Mouse (Mus musculus): ENCODE measurements around the gene Trim66. TPM values are rescaled to one million over a fixed set of nuclear protein-coding genes. Genes with fewer than 3 reads are reported as not detected.

Trim66 gene
- total RNA-seq (2023), result not detected in 2 replicates

DNA sequence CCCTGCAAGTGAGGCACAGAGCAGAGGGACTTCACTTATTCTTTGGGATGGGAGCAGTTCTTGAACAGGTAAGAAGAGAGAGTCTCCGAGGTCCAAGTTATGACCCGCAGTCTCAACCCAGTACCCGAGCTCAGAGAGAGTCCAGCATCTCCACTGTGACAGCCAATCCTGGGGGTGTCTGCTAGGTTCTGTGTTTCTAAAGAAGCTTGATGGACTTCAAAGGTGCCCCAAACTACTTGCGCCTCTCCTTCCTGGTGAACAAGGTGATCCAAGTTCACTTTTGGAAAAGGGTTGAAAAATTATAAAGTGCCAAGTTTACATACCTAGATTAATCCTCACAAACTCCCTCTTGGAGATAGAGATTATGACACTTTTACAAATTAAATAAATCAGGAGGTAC is at the start of gene Trim66:
TSS of gene Trim66 (minus strand) at position 101 of the 400 bp plus-strand sequence.

DNA sequence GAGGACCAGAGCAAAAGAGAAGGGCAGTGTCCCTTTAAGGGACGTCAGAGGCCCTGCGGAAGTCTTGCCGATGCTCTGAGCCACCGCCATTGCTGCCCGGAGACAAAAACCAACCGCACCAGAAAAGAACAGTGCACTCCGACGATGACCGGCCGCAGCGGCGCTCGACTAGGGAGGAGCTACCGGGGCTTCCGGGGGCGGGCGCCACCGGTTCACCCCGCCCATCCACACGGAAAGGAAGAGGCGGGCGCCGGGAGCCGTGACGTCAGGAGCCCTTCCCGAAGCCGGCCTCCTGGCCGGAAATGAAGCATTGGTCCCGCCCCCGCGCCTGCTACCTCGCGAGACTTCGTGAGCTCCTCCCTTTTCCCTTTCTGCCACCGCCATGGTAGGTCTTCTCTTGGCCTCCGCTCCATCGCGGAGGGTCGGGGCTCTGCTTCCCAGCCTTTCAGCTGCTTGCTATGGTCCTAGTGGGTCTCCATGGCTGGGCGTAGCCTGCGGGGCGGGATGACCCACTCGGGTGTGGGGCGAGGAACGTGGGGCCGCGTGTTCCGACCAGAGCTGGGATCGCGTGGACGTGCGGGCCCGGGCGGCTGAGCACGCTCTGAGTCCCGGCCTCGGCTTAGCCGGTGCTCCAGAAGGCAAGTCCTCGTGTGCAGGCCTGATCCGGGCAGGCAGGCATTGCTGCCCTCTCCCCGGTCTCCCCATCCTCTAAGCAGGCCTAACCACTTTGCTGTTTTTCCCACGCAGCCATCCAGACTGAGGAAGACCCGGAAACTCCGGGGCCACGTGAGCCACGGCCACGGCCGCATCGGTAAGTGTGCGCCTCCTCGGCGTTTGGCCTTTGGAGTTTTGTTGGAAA is 11.1 kb upstream of the Trim66 start, which contains the start of gene Rpl27a:
TSS of gene Rpl27a (plus strand) at position 310 of the 859 bp plus-strand sequence.

DNA sequence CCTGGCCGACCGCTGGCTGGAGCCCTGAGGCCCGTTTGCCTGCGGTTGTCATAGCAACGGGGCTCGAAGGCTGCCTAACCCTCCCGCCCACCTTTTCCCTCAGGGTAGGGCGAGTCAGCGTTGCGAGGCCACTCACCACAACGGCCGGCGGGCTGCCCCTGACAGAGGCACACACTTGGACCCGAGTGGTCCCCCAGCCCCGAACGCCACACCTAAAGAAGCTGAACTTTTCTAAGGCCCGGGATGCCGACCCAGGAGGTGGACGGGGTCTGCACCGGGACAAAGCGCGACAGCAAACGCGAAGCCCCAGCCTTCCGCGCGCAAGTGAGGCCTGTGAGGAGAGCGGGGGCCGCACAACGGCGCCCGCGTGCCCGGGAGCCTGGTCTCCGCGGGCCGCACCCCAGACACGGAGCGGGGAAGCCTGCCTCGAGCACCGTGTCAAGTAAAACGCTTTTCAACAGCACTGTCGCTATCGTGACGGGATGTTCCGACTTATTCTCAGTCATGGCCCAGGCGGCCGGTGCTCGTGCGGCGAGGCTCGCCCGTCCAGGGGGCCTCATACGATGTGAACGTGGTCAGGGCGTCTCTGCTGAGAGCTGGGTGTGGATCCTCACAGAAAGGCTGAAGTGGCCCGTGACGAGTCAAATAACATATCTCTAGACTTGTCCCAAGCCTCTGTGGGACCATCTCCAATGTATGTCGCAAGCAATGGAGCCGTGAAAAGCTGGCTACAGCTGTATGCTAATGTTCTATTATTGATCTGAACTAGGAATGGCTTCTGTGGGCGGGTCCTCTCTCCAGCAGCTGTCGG is 68.9 kb downstream of the Trim66 start, which contains the start of gene Stk33:
TSS of gene Stk33 (minus strand) at position 301 of the 811 bp plus-strand sequence.

Other genes with a start within 250 kb of the Trim66 start
- not detected in 2 replicates for gene Stk33, start 69.1 kb downstream of the Trim66 start, total RNA-seq (2023)
- 138 and 168 TPM in 2 replicates for gene Rpl27a, start 11.0 kb upstream of the Trim66 start, total RNA-seq (2023)
- gene St5, start 195.5 kb upstream of the Trim66 start, total RNA-seq (2023), result 1.8 and 1.9 TPM in 2 replicates
- 7.1 and 7.2 TPM in 2 replicates for gene Akip1, start 195.6 kb upstream of the Trim66 start, total RNA-seq (2023)
- not detected in 2 replicates for gene BC051019, start 215.7 kb upstream of the Trim66 start, total RNA-seq (2023)
- not detected in 2 replicates for gene Ascl3, start 223.6 kb upstream of the Trim66 start, total RNA-seq (2023)
- 41.0 and 45.6 TPM in 2 replicates for gene Tmem9b, start 244.7 kb upstream of the Trim66 start, total RNA-seq (2023)

Data from neutrophil, adult 65 days (primary cell).